ENCODE assay signal across 25 mouse cellular contexts in genomic region chr13:9694651-9695050, GRCm38 (mm10).
"Had no signal": no experiment of that assay in that cellular context is flagged by ENCODE, and none has a peak within 500 bp of the region (broad histone marks: within the 10 kb centered on the region; RNA-seq: fewer than 3 reads in every experiment).

No protein-coding gene starts in this region.

- H3K4me3 ChIP-seq: heart, embryonic 13.5 days; heart, embryonic 15.5 days; hindbrain, embryonic 13.5 days; hindbrain, embryonic 15.5 days; kidney, embryonic 15.5 days; limb, embryonic 13.5 days; limb, embryonic 15.5 days; liver, embryonic 12.5 days had no signal

- DNase-seq: forebrain, postnatal 0 days; gastrocnemius, postnatal 10 days; gastrocnemius, postnatal 25 days; heart, adult 18-20 months; heart, postnatal 14 days; kidney, adult 11 months; kidney, adult 2 months; kidney, adult 9 months; kidney, postnatal 14 days; kidney, postnatal 36 days; layer of hippocampus, adult 9-11 months; layer of hippocampus, postnatal 36 days; left cerebral cortex, postnatal 4 days had no signal

- H3K4me2 ChIP-seq: heart, embryonic 11.5 days; heart, embryonic 13.5 days; heart, embryonic 15.5 days; hindbrain, embryonic 13.5 days; hindbrain, embryonic 15.5 days; kidney, embryonic 15.5 days; limb, embryonic 13.5 days; limb, embryonic 15.5 days; liver, embryonic 12.5 days had no signal

- H3K4me1 ChIP-seq: heart, embryonic 13.5 days; heart, embryonic 15.5 days; hindbrain, embryonic 13.5 days; hindbrain, embryonic 15.5 days; kidney, embryonic 15.5 days; limb, embryonic 13.5 days; limb, embryonic 15.5 days; liver, embryonic 12.5 days had no signal

- H3K9me3 ChIP-seq: heart, embryonic 13.5 days; heart, embryonic 15.5 days; hindbrain, embryonic 13.5 days; hindbrain, embryonic 15.5 days; kidney, embryonic 15.5 days; limb, embryonic 13.5 days; limb, embryonic 15.5 days; liver, embryonic 12.5 days had no signal

- ATAC-seq: forebrain, postnatal 0 days; hindbrain, postnatal 0 days; intestine, embryonic 16.5 days; liver, embryonic 12.5 days had no signal

- H3K27me3 ChIP-seq: heart, embryonic 13.5 days; heart, embryonic 15.5 days; hindbrain, embryonic 13.5 days; hindbrain, embryonic 15.5 days; kidney, embryonic 15.5 days; limb, embryonic 13.5 days; limb, embryonic 15.5 days; liver, embryonic 12.5 days had no signal

- H3K9ac ChIP-seq: forebrain, postnatal 0 days; heart, embryonic 13.5 days; heart, embryonic 15.5 days; hindbrain, embryonic 13.5 days; hindbrain, embryonic 15.5 days; kidney, embryonic 15.5 days; limb, embryonic 13.5 days; limb, embryonic 15.5 days; liver, embryonic 12.5 days had no signal

- H3K27ac ChIP-seq: heart, embryonic 13.5 days; heart, embryonic 15.5 days; hindbrain, embryonic 13.5 days; hindbrain, embryonic 15.5 days; hindbrain, postnatal 0 days; kidney, embryonic 15.5 days; kidney, postnatal 0 days; limb, embryonic 13.5 days; limb, embryonic 15.5 days; liver, embryonic 12.5 days had no signal
